Mouse (Mus musculus) ES-E14 (cell line): Measurements from ENCODE around the gene 7420426K07Rik. TPM values are rescaled to one million over a fixed set of nuclear protein-coding genes. Genes with fewer than 3 reads are reported as not detected.

Experiments used
- DNase-seq: peaks from one replicate; pipeline ENCODE4 v3.0.0-alpha.2; 2013; ENCODE audit warnings: low read depth, low spot score
- H3K27ac ChIP-seq: 2 replicates; pipeline ENCODE4 v1.5.1; 2012; ENCODE audit warnings: low read depth, mild to moderate bottlenecking, low read length, moderate library complexity, mixed read lengths; ENCODE audit not compliant: poor library complexity, insufficient read depth, severe bottlenecking
- H3K36me3 ChIP-seq: 2 replicates; pipeline ENCODE4 v1.6.1; 2012; ENCODE audit warnings: mild to moderate bottlenecking, low read length, moderate library complexity, mixed read lengths; ENCODE audit not compliant: control insufficient read depth, poor library complexity, insufficient read depth, severe bottlenecking
- H3K4me1 ChIP-seq, 2 experiments: fragments of 150-350 bp in 1 of 2; sonication (generic) in 1 of 2; 2 replicates each; pipeline ENCODE4 v1.6.1; 2012; ENCODE audit warnings: low read length in 2 of 2, mild to moderate bottlenecking in 1 of 2, mixed read lengths in 1 of 2; ENCODE audit not compliant: control insufficient read depth in 2 of 2, insufficient read depth in 2 of 2, poor library complexity in 1 of 2
- H3K4me3 ChIP-seq, 2 experiments: fragments of 150-350 bp in 1 of 2; sonication (generic) in 1 of 2; 2 replicates each; pipeline ENCODE4 v1.5.1; 2012; ENCODE audit warnings: low read length in 2 of 2, low read depth in 1 of 2, mild to moderate bottlenecking in 1 of 2, mixed read lengths in 1 of 2; ENCODE audit not compliant: insufficient read depth in 1 of 2, poor library complexity in 1 of 2, severe bottlenecking in 1 of 2
- H3K9ac ChIP-seq: 2 replicates; pipeline ENCODE4 v1.6.1; 2012; ENCODE audit warnings: low read depth, mild to moderate bottlenecking, low read length, mixed read lengths; ENCODE audit not compliant: poor library complexity, insufficient read depth, severe bottlenecking
- H3K9me3 ChIP-seq: fragments of 150-350 bp; sonication (generic); 2 replicates; pipeline ENCODE4 v1.6.1; 2012; ENCODE audit warnings: low read depth, mild to moderate bottlenecking, low read length; ENCODE audit not compliant: control insufficient read depth, insufficient read depth
- CHD2 ChIP-seq: IDR thresholded peaks from 2 replicates; pipeline ENCODE4 v1.6.1; 2014; ENCODE audit warnings: mild to moderate bottlenecking, low read depth, low read length, inconsistent platforms
- HCFC1 ChIP-seq: IDR thresholded peaks from 2 replicates; pipeline ENCODE4 v1.6.1; 2012; ENCODE audit warnings: low read length, inconsistent platforms, borderline replicate concordance; ENCODE audit not compliant: insufficient read depth
- MAFK ChIP-seq: IDR thresholded peaks from 2 replicates; pipeline ENCODE4 v1.6.1; 2014; ENCODE audit warnings: mild to moderate bottlenecking, low read depth, low read length, inconsistent platforms; ENCODE audit not compliant: insufficient read depth
- ZC3H11A ChIP-seq: IDR thresholded peaks from 2 replicates; pipeline ENCODE4 v1.6.1; 2012; ENCODE audit warnings: low read depth, mild to moderate bottlenecking, inconsistent platforms, low read length, borderline replicate concordance
- ZNF384 ChIP-seq: IDR thresholded peaks from 2 replicates; pipeline ENCODE4 v1.6.1; 2012; ENCODE audit warnings: low read depth, low read length, inconsistent platforms
- in situ Hi-C, 2 experiments: fragments of 600-800 bp; cut with MboI; formaldehyde crosslinking; loops; one replicate each; pipeline ENCODE4 v1.15.1; 2025; ENCODE audit warnings: low sequenced_read_pairs in 2 of 2, inconsistent platforms in 1 of 2; ENCODE audit not compliant: unreplicated experiment in 2 of 2
- total RNA-seq: library from RNA; depleted of rRNA; stranded (reverse); fragments of 300-350 nt; gene quantifications from 2 replicates; pipeline ENCODE4 v1.2.3, GENCODE M21; 2012; rRNA removed

7420426K07Rik gene
- 0.18 TPM in 1 of 2 replicates, not detected in the other for total RNA-seq

DNA sequence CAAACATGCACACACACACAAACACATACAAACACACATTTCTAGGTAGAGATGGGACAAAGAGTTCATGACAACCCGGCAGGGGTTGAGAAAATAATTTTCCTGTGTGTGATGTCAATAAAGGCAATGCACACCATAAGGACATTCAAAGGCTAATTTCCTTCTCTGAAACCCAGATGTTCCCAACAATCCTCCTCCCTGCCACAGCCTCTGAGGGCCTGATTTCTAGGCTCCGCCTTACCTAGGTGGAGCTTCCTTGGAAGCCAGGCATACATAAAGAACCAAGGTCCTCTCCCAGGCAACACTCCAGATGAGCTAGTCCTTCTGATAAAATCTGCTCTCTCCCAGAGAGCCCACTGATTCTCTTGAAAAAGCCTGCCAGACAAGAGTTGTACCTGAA, at the start of gene 7420426K07Rik:
Gene 7420426K07Rik, plus strand, starts transcription at position 301 of the 400 bp plus-strand sequence.
- no peaks in the 10 kb centered on the region for H3K4me1 ChIP-seq
- no peak within 1 kb of the TSS for H3K9ac ChIP-seq
- no peak for TF ChIP-seq ZNF384
- TF ChIP-seq HCFC1 = no peak
- TF ChIP-seq ZC3H11A = no peak
- no peak for TF ChIP-seq CHD2
- TF ChIP-seq MAFK = no peak
- no peak within 1 kb of the TSS for H3K4me3 ChIP-seq
- H3K27ac ChIP-seq = no peak within 1 kb of the TSS
- DNase-seq = no peak
- no peaks in the 10 kb centered on the region for H3K9me3 ChIP-seq
- in situ Hi-C loops = no loop called here
- no peaks in the 10 kb centered on the region for H3K36me3 ChIP-seq

- TF ChIP-seq MAFK (no peak), CHD2 (no peak), HCFC1 (peak; percentile 73; the same call in 1 of the 2 replicates), ZNF384 (no peak)
- Histone ChIP-seq H3K4me3 (peak within 1 kb of the TSS; percentile 60 to 68), H3K27ac (no peak within 1 kb of the TSS), H3K36me3 (no peaks in the 10 kb centered on the region), H3K9ac (0 out of 2 replicates have a peak within 1 kb of the TSS, but pooled peaks have one; percentile 40), H3K4me1 (no peaks in the 10 kb centered on the region), H3K9me3 (no peaks in the 10 kb centered on the region)
- peak; percentile 86 for DNase-seq
- in situ Hi-C loops = no loop called here
These were observed 46.7 kb upstream of the 7420426K07Rik start, which contains the start of gene Prr23a2 for GRCm38 (mm10) chr9:98856210-98856609. Gene Prr23a2 (plus strand): TSS chr9:98856494.

DNA sequence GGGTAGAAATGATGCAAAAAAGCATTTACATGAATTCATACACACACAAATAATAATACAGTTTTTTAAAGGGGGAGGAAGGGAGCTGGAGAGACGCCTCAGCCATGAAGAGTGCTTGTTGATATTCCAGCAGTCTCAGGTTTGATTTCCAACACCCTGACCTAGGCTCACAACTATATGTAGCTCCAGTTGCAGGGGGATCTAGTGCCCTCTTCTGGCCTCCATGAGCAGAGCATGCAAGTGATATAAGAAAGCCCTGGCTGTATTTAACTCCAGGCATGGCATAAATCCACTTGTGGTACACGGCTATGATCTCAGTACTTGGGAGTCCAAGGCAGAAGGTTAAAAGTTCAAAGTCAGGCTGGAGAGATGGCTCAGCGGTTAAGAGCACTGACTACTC, 39.5 kb upstream of the 7420426K07Rik start:
- Histone ChIP-seq H3K4me1 (peaks cover 0 to 3% of the 10 kb centered on the region in 2 experiments; a peak in 2 of 4 replicates), H3K4me3 (no peak overlapping the region), H3K9me3 (no peaks in the 10 kb centered on the region), H3K36me3 (no peaks in the 10 kb centered on the region), H3K9ac (no peak overlapping the region), H3K27ac (no peak overlapping the region)
- in situ Hi-C loops = no loop called here
- TF ChIP-seq MAFK = no peak
- TF ChIP-seq HCFC1 = no peak
- no peak for TF ChIP-seq CHD2
- TF ChIP-seq ZC3H11A = 0 out of 2 replicates have a peak, but pooled peaks have one; percentile 4
- no peak for DNase-seq

DNA sequence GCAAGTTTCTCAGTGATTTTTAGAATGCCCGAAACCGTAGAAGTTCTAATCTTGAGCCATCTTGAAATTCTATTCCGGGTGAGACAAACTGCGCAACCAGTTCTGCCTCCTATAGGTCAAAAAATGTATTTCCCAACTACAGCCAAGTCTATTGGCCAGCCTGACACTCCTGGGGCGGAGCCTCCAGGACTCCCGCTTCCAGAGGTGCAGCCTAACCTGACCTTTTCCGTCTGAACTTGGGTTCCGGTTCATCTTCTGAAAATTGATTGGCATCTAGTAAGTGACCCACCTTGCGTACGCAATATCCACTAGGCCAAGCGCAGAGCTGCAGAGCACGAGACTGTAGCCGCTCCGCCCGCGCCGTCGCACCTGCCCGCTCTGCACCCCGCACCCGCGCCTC, 38.3 kb upstream of the 7420426K07Rik start, which contains the start of gene Prr23a3:
Gene Prr23a3, plus strand, starts transcription at position 197 of the 400 bp plus-strand sequence.
- in situ Hi-C loops = no loop called here
- peak within 1 kb of the TSS; percentile 70 for H3K9ac ChIP-seq
- H3K4me3 ChIP-seq = peak within 1 kb of the TSS; percentile 66 to 78

More for the DNA sequence above, 38.3 kb upstream of the 7420426K07Rik start, which contains the start of gene Prr23a3:
- H3K36me3 ChIP-seq = no peaks in the 10 kb centered on the region
- no peak for TF ChIP-seq MAFK
- TF ChIP-seq HCFC1 = 0 out of 2 replicates have a peak, but pooled peaks have one; percentile 14
- TF ChIP-seq ZC3H11A = no peak
- TF ChIP-seq ZNF384 = no peak
- TF ChIP-seq CHD2 = no peak
- peak; percentile 84 for DNase-seq
- no peak within 1 kb of the TSS for H3K27ac ChIP-seq
- H3K4me1 ChIP-seq = peaks cover 0 to 3% of the 10 kb centered on the region in 2 experiments; a peak in 2 of 4 replicates
- H3K9me3 ChIP-seq = no peaks in the 10 kb centered on the region
